Mouse (Mus musculus): ENCODE measurements around the gene Gsn. TPM values are rescaled to one million over a fixed set of nuclear protein-coding genes. Genes with fewer than 3 reads are reported as not detected.
A peak's percentile ranks its signal among the peaks of the same experiment; 100 is the strongest.

Gene Gsn
- polyA plus RNA-seq, 1 experiment from 2014 or later: 327 TPM

DNA sequence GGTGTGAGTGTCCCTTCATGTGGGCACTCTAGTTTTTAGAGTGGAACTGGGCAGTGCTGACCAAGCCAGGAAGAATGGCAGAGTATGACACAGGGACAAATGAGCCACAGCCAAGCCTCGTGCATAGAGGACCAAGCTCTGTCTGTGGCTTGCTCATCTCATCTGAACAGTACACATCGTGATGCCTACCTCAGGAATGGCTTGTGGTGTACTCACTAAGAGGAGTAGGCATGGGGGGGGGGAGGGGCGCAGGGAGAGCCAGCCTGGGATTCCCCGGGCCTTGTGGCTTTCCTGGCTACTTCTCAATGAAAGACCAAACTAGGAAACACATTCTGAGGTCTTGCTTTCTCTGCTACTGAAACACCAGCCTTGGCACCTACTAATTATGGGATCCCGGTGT lies 1.2 kb upstream of the Gsn start:
- H3K27ac ChIP-seq (replicated peaks): no peak overlapping the region
- H3K4me2 ChIP-seq (replicated peaks): no peak overlapping the region
- no peak for ATAC-seq (ENCODE audit: insufficient number of reproducible peaks, low FRiP score, low TSS enrichment, low read depth)
- H3K4me3 ChIP-seq (replicated peaks): no peak overlapping the region
- no peak overlapping the region for H3K9ac ChIP-seq
- 65% methylated on average over 5 of the region's 5 CpGs for WGBS
- no peaks in the 10 kb centered on the region for H3K36me3 ChIP-seq
- H3K27me3 ChIP-seq: 0 out of 2 replicates have a peak, but pooled peaks cover 5% of the 10 kb centered on the region
- H3K4me1 ChIP-seq: peaks cover 49% of the 10 kb centered on the region
- no peaks in the 10 kb centered on the region for H3K9me3 ChIP-seq (replicated peaks)

DNA sequence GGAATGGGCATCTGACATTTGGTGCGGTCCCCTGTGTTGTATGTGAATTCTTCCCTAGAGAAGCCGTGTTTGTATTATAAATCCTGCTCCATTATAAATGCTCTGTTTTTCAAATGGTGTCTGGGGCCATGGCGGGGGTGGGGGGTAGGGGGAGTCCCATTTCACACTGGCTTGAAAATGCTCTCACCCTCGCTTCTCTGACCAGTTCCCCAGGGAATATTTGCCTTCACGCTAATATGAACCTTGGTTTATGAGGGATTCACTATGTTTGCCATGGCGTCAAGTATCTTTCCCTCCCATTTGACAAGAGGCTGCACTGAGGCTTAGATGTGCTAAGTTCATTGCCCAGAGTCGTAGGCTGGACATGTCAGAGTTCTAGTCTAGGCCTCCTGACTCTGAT lies 718 bp upstream of the Gsn start:
- no peak overlapping the region; the same call in 1 of the 2 replicates for H3K9ac ChIP-seq
- no peaks in the 10 kb centered on the region for H3K36me3 ChIP-seq
- WGBS: 64% methylated on average over 7 of the region's 7 CpGs
- peak overlapping the region; percentile 89; the same call in 1 of the 2 replicates for H3K4me2 ChIP-seq (replicated peaks)
- H3K4me1 ChIP-seq: peaks cover 53% of the 10 kb centered on the region
- H3K27me3 ChIP-seq: 0 out of 2 replicates have a peak, but pooled peaks cover 5% of the 10 kb centered on the region
- peak overlapping the region; percentile 69 for H3K27ac ChIP-seq (replicated peaks)
- ATAC-seq (ENCODE audit: insufficient number of reproducible peaks, low FRiP score, low TSS enrichment, low read depth): no peak
- H3K4me3 ChIP-seq (replicated peaks): peak overlapping the region; percentile 72; the same call in 1 of the 2 replicates
- no peaks in the 10 kb centered on the region for H3K9me3 ChIP-seq (replicated peaks)

DNA sequence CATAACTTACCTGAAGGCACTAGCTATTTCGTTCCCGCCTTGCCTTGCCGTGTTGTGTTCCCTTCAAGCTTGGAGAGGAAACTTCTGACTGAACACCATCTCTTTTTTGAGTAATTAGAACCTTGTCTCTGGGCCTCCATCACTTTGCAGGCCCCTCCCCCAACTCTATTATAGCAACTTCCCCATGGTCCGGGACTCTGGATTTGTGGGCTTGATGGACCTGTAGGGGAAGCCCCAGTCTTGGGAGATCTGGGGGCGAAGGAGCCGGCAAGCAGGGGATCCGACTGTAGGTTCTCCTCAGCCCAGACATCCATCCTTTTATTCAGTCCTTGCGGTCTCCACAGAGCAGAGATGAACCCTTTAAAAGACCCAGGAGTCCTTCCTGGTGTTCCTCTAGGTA lies 752 bp downstream of the Gsn start:
- Histone ChIP-seq H3K9me3 (replicated peaks) (no peaks in the 10 kb centered on the region), H3K27me3 (0 out of 2 replicates have a peak, but pooled peaks cover 5% of the 10 kb centered on the region), H3K4me2 (replicated peaks) (peak overlapping the region; percentile 89), H3K27ac (replicated peaks) (peak overlapping the region; percentile 86; the same call in 1 of the 2 replicates), H3K36me3 (no peaks in the 10 kb centered on the region), H3K9ac (peak overlapping the region; percentile 69), H3K4me3 (replicated peaks) (peak overlapping the region; percentile 72), H3K4me1 (peaks cover 63% of the 10 kb centered on the region)
- 37% methylated on average over 8 of the region's 8 CpGs for WGBS
- no peak for ATAC-seq (ENCODE audit: insufficient number of reproducible peaks, low FRiP score, low TSS enrichment, low read depth)

DNA sequence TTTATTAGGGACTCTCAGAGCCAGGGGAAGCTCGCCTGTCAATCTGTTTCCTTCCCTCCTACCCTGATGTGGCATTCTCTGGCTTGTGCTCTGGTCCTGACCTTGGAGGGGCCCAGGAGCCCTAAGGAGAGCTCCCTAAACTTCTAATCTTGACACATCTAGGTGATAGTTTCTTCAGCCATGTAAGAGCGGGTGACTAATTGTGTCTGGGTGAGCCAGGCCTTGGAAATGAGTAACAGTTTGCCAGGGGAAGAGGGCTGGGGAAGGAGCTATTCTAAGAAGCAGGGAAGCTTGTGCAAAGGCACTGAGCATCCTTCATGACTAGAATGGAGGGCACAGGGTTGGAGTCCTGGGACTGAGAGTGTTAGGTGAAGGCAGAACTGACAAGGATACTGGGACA lies 1.7 kb downstream of the Gsn start:
- no peak overlapping the region for H3K9ac ChIP-seq
- no peaks in the 10 kb centered on the region for H3K36me3 ChIP-seq
- 0 out of 2 replicates have a peak, but pooled peaks cover 5% of the 10 kb centered on the region for H3K27me3 ChIP-seq
- peak overlapping the region; percentile 89 for H3K4me2 ChIP-seq (replicated peaks)
- H3K9me3 ChIP-seq (replicated peaks): no peaks in the 10 kb centered on the region
- peak overlapping the region; percentile 86; the same call in 1 of the 2 replicates for H3K27ac ChIP-seq (replicated peaks)
- peaks cover 71% of the 10 kb centered on the region for H3K4me1 ChIP-seq
- no peak for ATAC-seq (ENCODE audit: insufficient number of reproducible peaks, low FRiP score, low TSS enrichment, low read depth)
- WGBS: 72% methylated on average over 2 of the region's 2 CpGs
- peak overlapping the region; percentile 72 for H3K4me3 ChIP-seq (replicated peaks)

DNA sequence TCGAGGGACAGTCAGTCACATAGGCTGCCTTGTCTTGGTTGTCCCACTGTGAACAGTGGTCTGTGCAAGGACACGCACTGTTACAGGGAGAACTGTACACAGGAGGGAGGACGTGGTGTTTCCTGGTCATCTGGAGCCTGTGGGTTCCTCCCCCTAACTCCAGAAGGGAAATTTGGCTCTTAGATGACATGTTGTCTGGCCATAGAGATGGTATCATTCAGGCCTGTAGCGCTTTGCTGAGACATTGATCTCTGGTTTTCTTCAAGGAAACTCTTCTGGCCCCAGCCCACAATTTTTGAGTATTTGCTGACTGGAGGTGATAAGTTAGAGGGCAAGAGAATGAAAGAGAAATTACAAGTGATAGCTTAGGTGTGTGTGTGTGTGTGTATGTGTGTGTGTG lies 2.4 kb downstream of the Gsn start:
- H3K4me3 ChIP-seq (replicated peaks): no peak overlapping the region; the same call in 1 of the 2 replicates
- peaks cover 78% of the 10 kb centered on the region for H3K4me1 ChIP-seq
- peak overlapping the region; percentile 86 for H3K27ac ChIP-seq (replicated peaks)
- H3K9me3 ChIP-seq (replicated peaks): no peaks in the 10 kb centered on the region
- WGBS: 77% methylated on average over 4 of the region's 4 CpGs
- H3K27me3 ChIP-seq: 0 out of 2 replicates have a peak, but pooled peaks cover under 1% of the 10 kb centered on the region
- no peak overlapping the region for H3K9ac ChIP-seq
- no peaks in the 10 kb centered on the region for H3K36me3 ChIP-seq
- no peak for ATAC-seq (ENCODE audit: insufficient number of reproducible peaks, low FRiP score, low TSS enrichment, low read depth)
- H3K4me2 ChIP-seq (replicated peaks): peak overlapping the region; percentile 89

DNA sequence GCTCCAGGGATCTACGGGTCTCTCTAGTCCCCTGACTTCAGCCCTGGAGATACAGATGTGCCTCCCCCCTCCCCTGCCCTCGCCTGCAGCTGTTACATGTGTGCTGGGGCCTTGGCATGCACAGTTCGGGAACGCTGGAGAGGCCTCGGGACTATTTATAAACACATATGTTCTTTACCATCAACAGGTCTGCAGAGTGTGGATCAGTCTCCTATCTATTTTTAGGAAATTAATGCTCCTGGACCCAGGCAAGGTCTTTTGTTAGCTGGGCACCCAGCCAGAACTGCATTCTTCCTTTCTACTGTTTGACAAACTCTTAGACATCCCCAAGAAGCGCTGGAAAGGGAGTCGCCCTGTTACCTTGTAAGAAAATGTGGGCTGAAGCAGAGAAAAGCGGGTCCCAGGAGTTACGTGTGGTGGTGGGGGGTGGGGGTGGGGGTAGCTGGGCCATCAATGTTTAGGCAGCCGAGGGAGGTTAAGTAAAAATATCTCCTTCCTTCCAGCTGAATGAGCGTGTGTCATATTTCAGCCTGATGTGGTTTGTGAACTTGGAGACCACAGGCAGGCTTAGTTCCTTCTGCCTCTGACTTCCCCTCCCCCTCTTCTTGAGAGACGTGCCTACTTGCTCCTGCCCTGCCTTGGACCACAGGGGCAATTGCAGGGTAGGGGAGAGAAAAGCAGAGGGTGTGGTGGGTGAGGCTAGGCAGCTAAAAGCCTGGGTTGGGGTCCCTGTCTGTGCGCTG lies 3.3 kb downstream of the Gsn start:
- Histone ChIP-seq H3K4me1 (peaks cover 80% of the 10 kb centered on the region), H3K9me3 (replicated peaks) (no peaks in the 10 kb centered on the region), H3K36me3 (no peaks in the 10 kb centered on the region), H3K27ac (replicated peaks) (peak overlapping the region; percentile 86), H3K4me2 (replicated peaks) (peak overlapping the region; percentile 34), H3K27me3 (no peaks in the 10 kb centered on the region), H3K4me3 (replicated peaks) (peak overlapping the region; percentile 1; the same call in 1 of the 2 replicates), H3K9ac (no peak overlapping the region)
- ATAC-seq (ENCODE audit: insufficient number of reproducible peaks, low FRiP score, low TSS enrichment, low read depth): peak; percentile 45
- WGBS: 11% methylated on average over 13 of the region's 13 CpGs

DNA sequence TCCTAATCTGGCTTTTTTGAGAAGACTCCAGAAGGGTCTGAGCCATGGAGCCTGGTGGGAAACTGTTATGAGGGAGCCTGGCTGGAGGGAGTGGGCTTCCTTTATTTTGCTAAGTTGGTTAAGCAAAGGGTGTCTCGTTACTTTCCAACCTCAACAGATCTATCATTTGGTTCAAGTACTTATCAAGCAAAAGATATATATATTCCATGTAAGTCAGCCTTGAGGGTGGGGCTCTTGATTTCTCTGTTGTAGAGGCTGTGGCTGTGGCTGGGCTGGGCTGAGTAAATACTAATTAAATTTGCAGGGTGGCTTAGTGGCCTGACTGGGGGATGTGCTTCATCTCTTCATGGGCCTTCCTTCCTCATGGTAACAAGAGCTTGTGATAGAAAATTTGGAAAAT lies 4.1 kb downstream of the Gsn start:
- 50% methylated on average over 1 of the region's 1 CpGs for WGBS
- no peaks in the 10 kb centered on the region for H3K36me3 ChIP-seq
- no peaks in the 10 kb centered on the region for H3K27me3 ChIP-seq
- no peak overlapping the region for H3K4me3 ChIP-seq (replicated peaks)
- no peak overlapping the region; the same call in 1 of the 2 replicates for H3K4me2 ChIP-seq (replicated peaks)
- peaks cover 84% of the 10 kb centered on the region for H3K4me1 ChIP-seq
- peak overlapping the region; percentile 86 for H3K27ac ChIP-seq (replicated peaks)
- H3K9me3 ChIP-seq (replicated peaks): no peaks in the 10 kb centered on the region
- no peak; the same call in 1 of the 2 replicates for ATAC-seq (ENCODE audit: insufficient number of reproducible peaks, low FRiP score, low TSS enrichment, low read depth)
- no peak overlapping the region for H3K9ac ChIP-seq

DNA sequence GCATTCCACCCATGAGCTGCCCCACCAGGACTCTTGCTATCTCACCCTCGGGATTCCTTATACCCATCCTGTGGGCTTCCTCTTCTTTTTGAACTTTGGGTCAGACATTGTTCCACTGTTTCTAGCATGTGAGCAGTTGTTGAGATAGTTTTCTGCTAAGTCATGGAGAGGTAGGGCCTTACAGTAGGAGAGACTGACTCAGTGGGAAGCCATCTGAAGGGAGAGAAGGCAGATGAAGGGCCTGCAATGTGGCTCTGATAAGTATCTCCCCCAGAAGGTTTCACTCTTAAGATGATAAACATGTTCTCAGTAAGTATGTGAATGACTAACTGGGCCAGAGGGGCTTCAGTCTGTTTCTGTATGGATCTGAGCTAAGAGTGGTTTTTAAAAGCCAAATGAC lies 7.9 kb downstream of the Gsn start:
- H3K4me3 ChIP-seq (replicated peaks): no peak overlapping the region
- no peak for ATAC-seq (ENCODE audit: insufficient number of reproducible peaks, low FRiP score, low TSS enrichment, low read depth)
- no peak overlapping the region for H3K27ac ChIP-seq (replicated peaks)
- peaks cover 86% of the 10 kb centered on the region for H3K4me1 ChIP-seq
- H3K27me3 ChIP-seq: no peaks in the 10 kb centered on the region
- WGBS: 80% methylated on average over 1 of the region's 1 CpGs
- H3K36me3 ChIP-seq: no peaks in the 10 kb centered on the region
- no peak overlapping the region for H3K4me2 ChIP-seq (replicated peaks)
- no peak overlapping the region for H3K9ac ChIP-seq
- no peaks in the 10 kb centered on the region for H3K9me3 ChIP-seq (replicated peaks)

DNA sequence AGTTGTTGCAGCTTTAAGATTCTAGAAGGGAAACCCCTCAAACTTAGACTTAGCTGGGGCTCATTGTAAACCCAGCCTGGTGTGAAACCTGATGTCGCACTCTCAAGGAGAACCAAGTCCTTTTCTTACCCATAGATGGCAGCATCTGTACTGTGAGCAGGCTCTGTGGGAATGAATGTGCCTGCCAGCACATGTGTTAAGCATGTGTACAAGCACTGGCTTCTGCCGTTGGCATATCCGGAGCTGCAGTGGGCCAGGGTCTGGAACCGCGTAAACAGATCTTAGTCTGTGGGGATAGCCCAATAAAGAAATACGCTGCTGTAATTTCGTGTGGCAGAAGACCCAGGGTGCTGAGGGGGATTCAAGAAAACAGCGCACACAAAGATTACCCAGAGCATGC lies 9.1 kb downstream of the Gsn start:
- Histone ChIP-seq H3K4me2 (replicated peaks) (peak overlapping the region; percentile 31), H3K9me3 (replicated peaks) (no peaks in the 10 kb centered on the region), H3K9ac (no peak overlapping the region), H3K27ac (replicated peaks) (peak overlapping the region; percentile 88), H3K4me1 (peaks cover 86% of the 10 kb centered on the region), H3K27me3 (no peaks in the 10 kb centered on the region), H3K36me3 (no peaks in the 10 kb centered on the region), H3K4me3 (replicated peaks) (0 out of 2 replicates have a peak overlapping the region, but pooled peaks have one; percentile 0)
- ATAC-seq (ENCODE audit: insufficient number of reproducible peaks, low FRiP score, low TSS enrichment, low read depth): peak; percentile 85
- 9% methylated on average over 8 of the region's 8 CpGs for WGBS

DNA sequence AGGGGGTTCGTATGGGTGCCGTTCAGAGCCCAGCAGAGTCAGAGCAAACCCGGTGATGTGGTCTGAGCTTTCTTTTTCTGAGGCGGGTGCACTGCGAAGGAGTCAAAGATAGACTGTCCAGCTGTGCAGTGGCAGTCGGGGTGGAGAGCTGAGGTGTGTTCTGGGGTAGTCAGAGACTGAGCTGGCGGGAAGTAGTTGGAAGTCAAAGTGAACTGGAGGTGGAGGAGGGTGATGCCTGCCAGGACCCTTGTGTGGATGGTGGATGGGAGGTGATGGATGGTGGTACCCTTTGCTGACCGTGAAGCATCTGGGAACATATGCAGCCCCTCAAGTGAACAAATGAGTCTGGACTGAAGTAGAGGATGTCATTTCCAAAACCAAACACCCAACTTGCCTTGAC lies 9.6 kb downstream of the Gsn start:
- Histone ChIP-seq H3K36me3 (no peaks in the 10 kb centered on the region), H3K9ac (no peak overlapping the region), H3K4me2 (replicated peaks) (peak overlapping the region; percentile 31), H3K4me1 (peaks cover 89% of the 10 kb centered on the region), H3K27ac (replicated peaks) (peak overlapping the region; percentile 88), H3K4me3 (replicated peaks) (0 out of 2 replicates have a peak overlapping the region, but pooled peaks have one; percentile 0), H3K27me3 (no peaks in the 10 kb centered on the region), H3K9me3 (replicated peaks) (no peaks in the 10 kb centered on the region)
- no peak for ATAC-seq (ENCODE audit: insufficient number of reproducible peaks, low FRiP score, low TSS enrichment, low read depth)
- 47% methylated on average over 8 of the region's 8 CpGs for WGBS

DNA sequence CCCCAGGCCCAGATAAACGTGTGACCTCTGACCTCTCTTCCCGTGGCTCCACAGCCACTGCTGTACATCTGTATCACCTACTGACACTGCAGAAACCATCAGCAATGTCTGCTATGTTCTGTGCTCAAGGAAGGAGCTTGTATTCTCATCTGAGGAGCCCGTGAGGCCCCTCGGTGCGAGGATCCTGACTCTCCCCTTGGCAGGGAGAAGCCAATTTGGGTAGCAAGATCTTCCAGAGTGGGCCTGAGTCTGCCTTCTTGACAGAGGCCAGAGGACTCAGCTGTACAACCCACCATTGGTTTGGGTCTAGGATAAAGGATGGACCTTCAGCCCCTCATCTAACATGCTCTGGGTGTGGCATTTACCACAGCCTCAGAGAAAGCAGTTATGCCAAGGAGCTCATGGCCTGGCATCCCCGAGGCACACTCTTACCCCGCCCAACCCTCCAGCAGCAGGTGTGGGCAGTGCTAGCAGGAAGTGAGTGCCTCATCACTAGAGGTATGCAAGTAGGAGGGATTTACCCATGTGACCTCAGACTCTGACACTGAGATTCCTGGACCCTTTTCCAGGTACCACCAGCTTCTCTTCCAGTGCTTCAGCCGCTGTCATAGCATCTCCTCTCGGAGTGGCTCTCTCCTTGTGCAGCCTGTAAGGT lies 10.2 kb downstream of the Gsn start:
- Histone ChIP-seq H3K4me2 (replicated peaks) (0 out of 2 replicates have a peak overlapping the region, but pooled peaks have one; percentile 15), H3K36me3 (no peaks in the 10 kb centered on the region), H3K4me3 (replicated peaks) (no peak overlapping the region), H3K9me3 (replicated peaks) (no peaks in the 10 kb centered on the region), H3K27me3 (no peaks in the 10 kb centered on the region), H3K27ac (replicated peaks) (peak overlapping the region; percentile 88), H3K4me1 (peaks cover 89% of the 10 kb centered on the region), H3K9ac (no peak overlapping the region)
- no peak for ATAC-seq (ENCODE audit: insufficient number of reproducible peaks, low FRiP score, low TSS enrichment, low read depth)
- WGBS: 66% methylated on average over 9 of the region's 9 CpGs
